ENCODE assay signal across 15 mouse cellular contexts in genomic region chr3:140476534-140476933, GRCm38 (mm10).
"Had no signal": no experiment of that assay in that cellular context is flagged by ENCODE, and none has a peak within 500 bp of the region (broad histone marks: within the 10 kb centered on the region; RNA-seq: fewer than 3 reads in every experiment).

No protein-coding gene starts in this region.

- H3K9me3 ChIP-seq: limb, embryonic 15.5 days; liver, embryonic 12.5 days; megakaryocyte, embryonic 14.5 days; stomach, embryonic 15.5 days had no signal

- H3K36me3 ChIP-seq: limb, embryonic 15.5 days; liver, embryonic 12.5 days; stomach, embryonic 15.5 days had no signal

- H3K27me3 ChIP-seq: limb, embryonic 15.5 days; liver, embryonic 12.5 days; megakaryocyte, embryonic 14.5 days; stomach, embryonic 15.5 days had no signal

- H3K4me1 ChIP-seq: limb, embryonic 15.5 days; liver, embryonic 12.5 days; megakaryocyte, embryonic 14.5 days; stomach, embryonic 15.5 days had no signal

- H3K4me2 ChIP-seq: limb, embryonic 15.5 days; liver, embryonic 12.5 days; lung, embryonic 14.5 days; midbrain, embryonic 11.5 days; stomach, embryonic 15.5 days had no signal

- H3K9ac ChIP-seq: limb, embryonic 15.5 days; liver, embryonic 12.5 days; lung, embryonic 14.5 days; stomach, embryonic 15.5 days had no signal

- ATAC-seq: liver, embryonic 12.5 days; midbrain, embryonic 16.5 days had no signal

- H3K27ac ChIP-seq: limb, embryonic 15.5 days; liver, embryonic 12.5 days; stomach, embryonic 15.5 days had no signal

- H3K4me3 ChIP-seq: limb, embryonic 15.5 days; liver, embryonic 12.5 days; megakaryocyte, embryonic 14.5 days; stomach, embryonic 15.5 days had no signal

- DNase-seq: kidney, adult 2 months; kidney, postnatal 25 days; layer of hippocampus, adult 9-11 months; layer of hippocampus, postnatal 36 days; lung, embryonic 14.5 days; lung, postnatal 10 days; lung, postnatal 4 days; right cerebral cortex, postnatal 14 days; thymus, postnatal 36 days had no signal
